Mouse (Mus musculus): ENCODE data around the gene Mink1.

The Mink1 gene

DNA sequence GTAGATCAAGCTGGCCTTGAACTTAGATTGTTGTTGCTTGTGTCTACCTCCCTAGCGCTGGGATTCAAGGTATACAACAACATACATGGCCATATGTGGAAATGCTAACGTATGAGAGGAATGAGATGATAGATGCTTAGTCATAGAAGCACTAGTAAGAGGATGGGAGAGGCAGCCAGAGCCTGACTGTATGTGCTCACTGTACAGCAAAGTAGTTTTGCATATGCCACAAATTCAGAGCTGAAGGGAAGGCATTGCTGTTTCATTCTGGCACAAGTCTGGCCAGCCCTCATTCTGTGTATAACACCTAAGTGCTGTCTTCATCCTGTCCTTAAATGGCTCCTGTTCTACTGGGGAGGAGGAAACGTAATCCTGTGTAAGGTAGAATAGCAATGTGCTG lies 23.6 kb downstream of the Mink1 start:
- in situ Hi-C loops (cut with MboI; ENCODE audit: low sequenced_read_pairs) = no loop called here

DNA sequence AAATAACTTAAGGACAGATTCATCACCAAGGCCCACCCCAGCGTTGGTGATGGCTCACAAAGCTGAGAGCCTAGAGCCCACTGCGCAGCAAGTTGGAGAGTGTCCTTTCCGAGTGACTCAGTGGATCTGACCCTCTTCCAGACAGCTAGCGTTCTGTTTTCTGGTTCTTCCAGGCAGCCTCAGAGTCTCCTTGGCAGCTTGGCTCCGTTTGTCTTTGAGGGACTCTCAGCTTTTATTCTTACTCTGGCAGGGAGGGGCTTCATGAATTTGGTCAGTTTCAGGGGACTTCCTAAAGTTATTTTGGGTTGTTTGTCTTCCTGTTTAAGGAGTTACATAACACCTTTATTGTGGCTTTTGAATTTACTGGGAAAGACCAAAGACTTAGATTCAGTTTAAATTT lies 24.3 kb downstream of the Mink1 start:
- in situ Hi-C loops (cut with MboI; ENCODE audit: low sequenced_read_pairs) = no loop called here

DNA sequence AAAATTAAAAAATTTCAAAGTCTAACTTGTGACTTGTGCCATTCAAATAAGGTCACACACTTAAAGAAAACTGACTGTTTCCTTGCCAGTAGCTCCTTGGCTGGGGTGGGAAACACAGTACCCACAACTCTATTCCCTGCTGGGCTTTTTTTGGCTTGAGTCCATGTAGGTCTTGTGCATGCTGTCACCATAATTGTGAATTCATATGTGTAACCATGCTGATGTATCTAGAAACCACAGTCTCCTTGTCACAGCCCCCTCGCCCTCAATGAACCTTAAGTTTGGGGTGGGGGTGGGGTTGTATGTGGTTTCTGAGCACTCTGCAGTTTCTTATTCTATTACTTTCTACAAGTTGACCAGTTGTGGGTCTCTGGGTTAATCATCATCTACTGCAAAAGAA lies 29.1 kb downstream of the Mink1 start:
- in situ Hi-C loops (cut with MboI; ENCODE audit: low sequenced_read_pairs) = no loop called here

DNA sequence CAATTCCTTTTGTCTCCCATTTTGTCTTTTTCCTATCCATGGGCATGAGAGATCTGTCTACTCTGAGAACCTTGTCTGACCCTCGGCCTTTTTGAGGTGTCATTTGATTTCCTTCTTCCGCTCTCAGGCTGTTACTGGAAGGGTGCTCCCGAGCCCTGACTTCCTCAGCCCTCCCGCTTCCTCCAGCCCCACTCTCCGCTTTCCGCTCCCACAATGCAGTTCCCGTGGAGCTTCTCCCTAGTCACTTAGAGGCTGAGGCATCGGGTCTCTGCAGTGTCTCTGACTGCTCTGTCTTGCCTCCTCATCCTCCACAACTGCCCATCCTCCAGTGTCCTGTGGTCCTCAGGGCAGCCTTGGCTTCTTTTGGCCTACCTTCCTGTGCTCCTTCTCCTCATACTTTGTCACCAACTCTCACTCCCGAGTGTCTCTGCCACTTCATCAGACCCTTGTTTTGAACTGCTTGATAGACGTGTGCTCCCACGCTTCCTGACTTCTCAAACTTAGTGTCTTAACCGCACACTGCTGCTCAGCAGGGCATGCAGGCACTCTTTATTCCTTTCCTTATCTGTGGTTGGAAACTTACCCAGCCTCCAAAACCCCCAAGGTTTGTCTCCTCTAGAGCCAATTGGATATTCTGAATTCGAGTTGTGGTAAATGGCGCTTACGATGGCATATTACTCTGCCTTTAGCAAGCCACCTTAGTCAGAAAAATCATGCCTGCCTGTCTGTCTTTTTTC lies 31.7 kb downstream of the Mink1 start:
- in situ Hi-C loops (cut with MboI; ENCODE audit: low sequenced_read_pairs) = no loop called here

GRCm38 (mm10) chr11:70595638-70596037 lies 33.0 kb downstream of the Mink1 start:
- in situ Hi-C loops (cut with MboI; ENCODE audit: low sequenced_read_pairs) = no loop called here

GRCm38 (mm10) chr11:70596094-70596493 lies 33.4 kb downstream of the Mink1 start:
- in situ Hi-C loops (cut with MboI; ENCODE audit: low sequenced_read_pairs) = no loop called here

DNA sequence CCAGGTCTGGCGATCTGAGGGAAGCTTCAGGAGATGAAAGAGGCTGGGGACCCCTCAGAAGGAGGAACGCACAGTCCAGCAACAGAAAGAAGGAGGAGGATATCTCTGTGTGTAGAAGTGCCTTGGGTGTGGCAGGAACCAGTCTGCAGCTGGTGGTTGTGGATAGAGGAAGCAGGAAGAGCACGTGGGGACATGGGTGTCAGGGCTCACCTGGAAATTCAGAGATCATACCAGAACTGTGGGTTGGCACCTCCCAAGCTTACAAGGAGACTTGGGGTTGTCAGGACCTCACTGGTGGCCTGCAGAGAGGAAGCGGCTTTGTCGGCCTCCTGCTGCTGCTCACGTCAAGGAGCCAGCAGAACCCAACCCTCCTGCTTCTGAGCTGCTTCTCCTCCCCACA lies 34.6 kb downstream of the Mink1 start:
- in situ Hi-C loops (cut with MboI; ENCODE audit: low sequenced_read_pairs) = no loop called here

DNA sequence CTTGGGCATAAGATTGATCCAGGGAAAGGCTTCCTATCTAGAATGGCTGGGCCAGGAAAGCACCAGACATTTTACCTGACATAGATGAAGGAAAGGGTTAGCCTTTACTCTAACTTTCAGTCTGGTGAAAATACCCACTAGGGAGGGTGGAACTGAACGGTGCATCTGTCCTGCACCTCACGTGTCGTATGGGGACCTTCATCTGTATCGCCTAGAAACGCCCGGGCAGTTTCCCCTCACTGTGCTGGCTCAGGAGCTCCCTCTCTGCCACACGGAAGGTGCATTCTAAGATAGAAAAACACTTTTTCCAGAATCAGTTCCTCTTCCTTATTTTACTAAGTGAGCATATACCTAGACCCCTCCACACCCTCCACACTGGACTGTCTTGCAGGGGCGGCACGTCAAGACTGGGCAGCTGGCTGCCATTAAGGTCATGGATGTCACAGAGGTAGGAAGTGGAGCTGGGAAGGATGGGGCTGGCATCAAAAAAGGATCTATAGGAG lies 35.8 kb downstream of the Mink1 start:
- in situ Hi-C loops (cut with MboI; ENCODE audit: low sequenced_read_pairs) = no loop called here

GRCm38 (mm10) chr11:70605024-70605566 lies 42.4 kb downstream of the Mink1 start:
- in situ Hi-C loops (cut with MboI; ENCODE audit: low sequenced_read_pairs) = loop anchor here (5.0 to 10.0 kb wide), 2 partner anchors 88 to 190 kb away; partner anchors contain the start of genes Gltpd2 and Pelp1

DNA sequence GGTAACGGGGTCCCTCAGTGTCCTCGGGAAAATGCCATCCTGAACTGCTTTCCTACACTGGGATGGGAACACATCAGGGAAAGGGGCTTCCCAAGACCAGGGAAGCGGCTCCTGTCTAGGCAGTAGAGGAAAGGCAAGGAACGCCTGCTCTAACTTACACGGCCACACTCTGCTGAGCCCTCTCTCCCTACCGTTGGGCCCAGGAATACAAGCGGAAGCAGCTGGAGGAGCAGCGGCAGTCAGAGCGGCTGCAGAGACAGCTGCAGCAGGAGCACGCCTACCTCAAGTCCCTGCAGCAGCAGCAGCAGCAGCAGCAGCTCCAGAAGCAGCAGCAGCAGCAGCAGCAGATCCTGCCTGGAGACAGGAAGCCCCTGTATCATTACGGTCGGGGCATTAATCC lies 44.0 kb downstream of the Mink1 start:
- in situ Hi-C loops (cut with MboI; ENCODE audit: low sequenced_read_pairs) = loop anchor here (5.0 to 10.0 kb wide), 2 partner anchors 89 to 192 kb away; partner anchors contain the start of genes Gltpd2 and Pelp1

- in situ Hi-C loops (cut with MboI; ENCODE audit: low sequenced_read_pairs) = loop anchor here (5.0 to 10.0 kb wide), 2 partner anchors 90 to 193 kb away; partner anchors contain the start of genes Gltpd2 and Pelp1
Observed at GRCm38 (mm10) chr11:70607611-70608010, 44.9 kb downstream of the Mink1 start.

GRCm38 (mm10) chr11:70608381-70609066 lies 45.8 kb downstream of the Mink1 start:
- in situ Hi-C loops (cut with MboI; ENCODE audit: low sequenced_read_pairs) = loop anchor here (5.0 to 10.0 kb wide), 2 partner anchors 91 to 194 kb away; partner anchors contain the start of genes Gltpd2 and Pelp1

DNA sequence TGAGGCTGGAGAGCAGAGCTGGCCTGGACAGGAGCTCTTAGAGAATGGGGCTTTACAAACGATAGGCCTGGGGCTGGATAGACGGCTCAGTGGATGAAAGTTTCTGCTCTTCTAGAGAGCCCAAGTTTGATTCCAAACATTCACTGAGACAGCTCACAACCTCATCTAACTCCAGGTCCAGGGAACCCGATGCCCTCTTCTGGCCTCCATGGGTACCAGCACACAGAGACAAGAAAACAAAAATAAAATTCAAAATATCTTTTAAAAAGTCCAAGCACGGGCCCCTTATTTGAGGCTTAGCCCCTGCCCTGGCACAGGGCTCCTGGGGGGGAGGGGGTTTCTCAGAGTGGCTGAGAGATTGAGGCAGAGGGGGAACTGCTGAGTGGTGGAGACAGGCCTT lies 48.1 kb downstream of the Mink1 start:
- in situ Hi-C loops (cut with MboI; ENCODE audit: low sequenced_read_pairs) = no loop called here

DNA sequence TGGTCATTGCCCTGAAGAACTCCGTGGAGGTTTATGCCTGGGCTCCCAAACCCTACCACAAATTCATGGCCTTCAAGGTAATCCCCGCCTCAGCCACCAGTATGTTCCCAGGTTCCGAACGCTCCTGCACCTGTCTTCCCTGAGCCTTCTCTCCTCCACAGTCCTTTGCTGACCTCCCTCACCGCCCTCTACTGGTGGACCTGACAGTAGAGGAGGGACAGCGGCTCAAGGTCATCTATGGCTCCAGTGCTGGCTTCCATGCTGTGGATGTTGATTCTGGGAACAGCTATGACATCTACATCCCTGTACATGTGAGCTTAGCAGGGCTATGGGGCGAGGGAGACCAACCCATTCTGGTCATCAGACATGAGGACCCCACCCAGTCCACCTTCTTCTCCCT lies 49.8 kb downstream of the Mink1 start:
- in situ Hi-C loops (cut with MboI; ENCODE audit: low sequenced_read_pairs) = no loop called here

GRCm38 (mm10) chr11:70615074-70615473 lies 52.4 kb downstream of the Mink1 start:
- in situ Hi-C loops (cut with MboI; ENCODE audit: low sequenced_read_pairs) = no loop called here

- in situ Hi-C loops (cut with MboI; ENCODE audit: low sequenced_read_pairs) = no loop called here
Observed at GRCm38 (mm10) chr11:70615516-70616093, 52.9 kb downstream of the Mink1 start, which contains the start of gene 4930544D05Rik. Gene 4930544D05Rik, plus strand, starts transcription at chr11:70615848.

- in situ Hi-C loops (cut with MboI; ENCODE audit: low sequenced_read_pairs) = no loop called here
Observed at GRCm38 (mm10) chr11:70619101-70619500, 56.4 kb downstream of the Mink1 start, which contains the start of gene Chrne. Gene Chrne, minus strand, starts transcription at chr11:70619216.

- in situ Hi-C loops (cut with MboI; ENCODE audit: low sequenced_read_pairs) = no loop called here
Observed at GRCm38 (mm10) chr11:70621972-70622814, 59.5 kb downstream of the Mink1 start.

- in situ Hi-C loops (cut with MboI; ENCODE audit: low sequenced_read_pairs) = no loop called here
Observed at GRCm38 (mm10) chr11:70623053-70623742, 60.5 kb downstream of the Mink1 start.

DNA sequence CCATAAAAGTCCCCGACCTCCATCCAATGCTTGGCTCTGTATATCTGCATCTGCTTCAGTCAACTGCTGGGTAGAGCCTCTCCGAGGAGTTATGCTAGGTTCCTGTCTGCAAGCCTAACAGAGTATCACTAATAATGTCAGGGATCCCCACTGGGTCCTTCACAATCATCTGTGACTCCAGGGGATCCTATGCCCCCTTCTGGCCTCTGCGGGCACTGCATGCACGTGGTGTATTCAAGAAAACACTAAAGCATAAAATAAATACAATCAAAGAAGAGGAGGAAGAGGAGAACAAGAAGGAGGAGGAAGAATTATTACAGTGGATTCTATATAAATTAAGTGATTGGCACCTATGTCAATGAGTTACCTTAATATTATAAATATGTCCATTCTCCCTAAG lies 62.8 kb downstream of the Mink1 start:
- in situ Hi-C loops (cut with MboI; ENCODE audit: low sequenced_read_pairs) = no loop called here

Measured in CH12F3 (cell line).